Mouse (Mus musculus): Measurements from ENCODE around the gene Sdc1. TPM values are rescaled to one million over a fixed set of nuclear protein-coding genes. Genes with fewer than 3 reads are reported as not detected.
A peak's percentile ranks its signal among the peaks of the same experiment; 100 is the strongest.

The Sdc1 gene
- polyA plus RNA-seq, 1 experiment from 2014 or later, result 39.5 TPM

- H3K9me3 ChIP-seq, result no peaks in the 10 kb centered on the region
- no peak overlapping the region for H3K27ac ChIP-seq (replicated peaks)
- no peak overlapping the region for H3K4me3 ChIP-seq
- no peak overlapping the region for H3K4me2 ChIP-seq
- peaks cover 44% of the 10 kb centered on the region for H3K4me1 ChIP-seq
- no peak for ATAC-seq (ENCODE audit: extremely low read depth, insufficient number of reproducible peaks, low FRiP score, low TSS enrichment)
- 65% methylated on average over 3 of the region's 3 CpGs for WGBS
- no peaks in the 10 kb centered on the region for H3K27me3 ChIP-seq (replicated peaks)
- H3K9ac ChIP-seq, result no peak overlapping the region
- no peaks in the 10 kb centered on the region for H3K36me3 ChIP-seq
Measured at GRCm38 (mm10) chr12:8782565-8782964, 11.4 kb downstream of the Sdc1 start.

GRCm38 (mm10) chr12:8784189-8784588 is 13.1 kb downstream of the Sdc1 start:
- no peaks in the 10 kb centered on the region for H3K9me3 ChIP-seq
- H3K9ac ChIP-seq, result no peak overlapping the region
- no peak overlapping the region for H3K27ac ChIP-seq (replicated peaks)
- H3K4me2 ChIP-seq, result no peak overlapping the region
- ATAC-seq (ENCODE audit: extremely low read depth, insufficient number of reproducible peaks, low FRiP score, low TSS enrichment), result no peak
- no peak overlapping the region for H3K4me3 ChIP-seq
- 57% methylated on average over 9 of the region's 9 CpGs for WGBS
- H3K4me1 ChIP-seq, result peaks cover 51% of the 10 kb centered on the region
- no peaks in the 10 kb centered on the region for H3K36me3 ChIP-seq
- no peaks in the 10 kb centered on the region for H3K27me3 ChIP-seq (replicated peaks)

- H3K27ac ChIP-seq (replicated peaks), result no peak overlapping the region
- H3K9me3 ChIP-seq, result no peaks in the 10 kb centered on the region
- H3K4me2 ChIP-seq, result no peak overlapping the region
- H3K4me1 ChIP-seq, result peaks cover 44% of the 10 kb centered on the region
- peaks cover 21% of the 10 kb centered on the region for H3K36me3 ChIP-seq
- no peaks in the 10 kb centered on the region for H3K27me3 ChIP-seq (replicated peaks)
- no peak for ATAC-seq (ENCODE audit: extremely low read depth, insufficient number of reproducible peaks, low FRiP score, low TSS enrichment)
- WGBS, result 83% methylated on average over 5 of the region's 5 CpGs
- H3K9ac ChIP-seq, result no peak overlapping the region
- H3K4me3 ChIP-seq, result no peak overlapping the region
Measured at GRCm38 (mm10) chr12:8786476-8786875, 15.4 kb downstream of the Sdc1 start.

- Histone ChIP-seq H3K27ac (replicated peaks) (no peak overlapping the region), H3K9ac (no peak overlapping the region), H3K27me3 (replicated peaks) (no peaks in the 10 kb centered on the region), H3K4me3 (no peak overlapping the region), H3K4me1 (peaks cover 37% of the 10 kb centered on the region), H3K4me2 (no peak overlapping the region), H3K36me3 (peaks cover 28% of the 10 kb centered on the region), H3K9me3 (no peaks in the 10 kb centered on the region)
- ATAC-seq (ENCODE audit: extremely low read depth, insufficient number of reproducible peaks, low FRiP score, low TSS enrichment), result no peak
- 85% methylated on average over 12 of the region's 12 CpGs for WGBS
Measured at GRCm38 (mm10) chr12:8786984-8787730, 16.0 kb downstream of the Sdc1 start.

GRCm38 (mm10) chr12:8788469-8788868 is 17.3 kb downstream of the Sdc1 start:
- no peak overlapping the region for H3K27ac ChIP-seq (replicated peaks)
- H3K4me2 ChIP-seq, result no peak overlapping the region
- H3K4me3 ChIP-seq, result no peak overlapping the region
- no peaks in the 10 kb centered on the region for H3K27me3 ChIP-seq (replicated peaks)
- peaks cover 32% of the 10 kb centered on the region for H3K4me1 ChIP-seq
- 50% methylated on average over 3 of the region's 3 CpGs for WGBS
- H3K36me3 ChIP-seq, result peaks cover 40% of the 10 kb centered on the region
- no peaks in the 10 kb centered on the region for H3K9me3 ChIP-seq
- ATAC-seq (ENCODE audit: extremely low read depth, insufficient number of reproducible peaks, low FRiP score, low TSS enrichment), result no peak
- 0 out of 2 replicates have a peak overlapping the region, but pooled peaks have one; percentile 3 for H3K9ac ChIP-seq

GRCm38 (mm10) chr12:8790615-8791014 is 19.5 kb downstream of the Sdc1 start:
- Histone ChIP-seq H3K9me3 (no peaks in the 10 kb centered on the region; the same call in 1 of the 2 replicates), H3K36me3 (peaks cover 58% of the 10 kb centered on the region), H3K4me1 (peaks cover 11% of the 10 kb centered on the region), H3K27me3 (replicated peaks) (no peaks in the 10 kb centered on the region), H3K27ac (replicated peaks) (no peak overlapping the region), H3K9ac (no peak overlapping the region), H3K4me3 (no peak overlapping the region), H3K4me2 (no peak overlapping the region)
- ATAC-seq (ENCODE audit: extremely low read depth, insufficient number of reproducible peaks, low FRiP score, low TSS enrichment), result no peak
- 87% methylated on average over 12 of the region's 12 CpGs for WGBS

GRCm38 (mm10) chr12:8793410-8794051 is 22.4 kb downstream of the Sdc1 start:
- no peak overlapping the region for H3K27ac ChIP-seq (replicated peaks)
- peaks cover 58% of the 10 kb centered on the region for H3K36me3 ChIP-seq
- 75% methylated on average over 2 of the region's 2 CpGs for WGBS
- ATAC-seq (ENCODE audit: extremely low read depth, insufficient number of reproducible peaks, low FRiP score, low TSS enrichment), result no peak
- peaks cover 11% of the 10 kb centered on the region; the same call in 1 of the 2 replicates for H3K4me1 ChIP-seq
- H3K9ac ChIP-seq, result no peak overlapping the region
- no peak overlapping the region for H3K4me3 ChIP-seq
- no peaks in the 10 kb centered on the region; the same call in 1 of the 2 replicates for H3K9me3 ChIP-seq
- H3K4me2 ChIP-seq, result no peak overlapping the region
- no peaks in the 10 kb centered on the region for H3K27me3 ChIP-seq (replicated peaks)

GRCm38 (mm10) chr12:8797936-8798335 is 26.8 kb downstream of the Sdc1 start:
- Histone ChIP-seq H3K27me3 (replicated peaks) (no peaks in the 10 kb centered on the region), H3K9me3 (no peaks in the 10 kb centered on the region; the same call in 1 of the 2 replicates), H3K27ac (replicated peaks) (peak overlapping the region; percentile 60; the same call in 1 of the 2 replicates), H3K4me3 (no peak overlapping the region), H3K4me2 (no peak overlapping the region), H3K4me1 (0 out of 2 replicates have a peak, but pooled peaks cover 17% of the 10 kb centered on the region), H3K9ac (no peak overlapping the region), H3K36me3 (peaks cover 23% of the 10 kb centered on the region)
- 85% methylated on average over 7 of the region's 7 CpGs for WGBS
- ATAC-seq (ENCODE audit: extremely low read depth, insufficient number of reproducible peaks, low FRiP score, low TSS enrichment), result no peak

GRCm38 (mm10) chr12:8798486-8799020 is 27.4 kb downstream of the Sdc1 start:
- no peak overlapping the region for H3K4me3 ChIP-seq
- 0 out of 2 replicates have a peak, but pooled peaks cover 13% of the 10 kb centered on the region for H3K4me1 ChIP-seq
- H3K4me2 ChIP-seq, result no peak overlapping the region
- no peaks in the 10 kb centered on the region for H3K27me3 ChIP-seq (replicated peaks)
- WGBS, result 50% methylated on average over 9 of the region's 9 CpGs
- peak overlapping the region; percentile 60 for H3K27ac ChIP-seq (replicated peaks)
- no peaks in the 10 kb centered on the region; the same call in 1 of the 2 replicates for H3K9me3 ChIP-seq
- no peak for ATAC-seq (ENCODE audit: extremely low read depth, insufficient number of reproducible peaks, low FRiP score, low TSS enrichment)
- H3K9ac ChIP-seq, result no peak overlapping the region
- peaks cover 17% of the 10 kb centered on the region for H3K36me3 ChIP-seq

- Histone ChIP-seq H3K9me3 (no peaks in the 10 kb centered on the region), H3K9ac (no peak overlapping the region), H3K27ac (replicated peaks) (no peak overlapping the region), H3K4me1 (0 out of 2 replicates have a peak, but pooled peaks cover 8% of the 10 kb centered on the region), H3K4me3 (no peak overlapping the region), H3K27me3 (replicated peaks) (no peaks in the 10 kb centered on the region), H3K36me3 (no peaks in the 10 kb centered on the region), H3K4me2 (no peak overlapping the region)
- WGBS, result 55% methylated on average over 10 of the region's 10 CpGs
- ATAC-seq (ENCODE audit: extremely low read depth, insufficient number of reproducible peaks, low FRiP score, low TSS enrichment), result no peak
Measured at GRCm38 (mm10) chr12:8803421-8804076, 32.4 kb downstream of the Sdc1 start.

- no peak overlapping the region for H3K27ac ChIP-seq (replicated peaks)
- no peak for ATAC-seq (ENCODE audit: extremely low read depth, insufficient number of reproducible peaks, low FRiP score, low TSS enrichment)
- H3K4me1 ChIP-seq, result 0 out of 2 replicates have a peak, but pooled peaks cover 3% of the 10 kb centered on the region
- no peaks in the 10 kb centered on the region for H3K36me3 ChIP-seq
- no peak overlapping the region for H3K4me3 ChIP-seq
- H3K27me3 ChIP-seq (replicated peaks), result no peaks in the 10 kb centered on the region
- 73% methylated on average over 2 of the region's 3 CpGs for WGBS
- H3K9ac ChIP-seq, result no peak overlapping the region
- H3K9me3 ChIP-seq, result no peaks in the 10 kb centered on the region
- H3K4me2 ChIP-seq, result no peak overlapping the region
Measured at GRCm38 (mm10) chr12:8804077-8804456, 32.9 kb downstream of the Sdc1 start.
